8 mouse cellular contexts compared by ENCODE assay signal in genomic region chr7:30094646-30095429, GRCm38 (mm10). TPM values are rescaled to one million over a fixed set of nuclear protein-coding genes. Genes with fewer than 3 reads are reported as not detected.
A peak's percentile ranks its signal among the peaks of the same experiment; 100 is the strongest.
DNase-seq lines count a peak whose midpoint lies in the region; ATAC-seq and TF ChIP-seq lines count a peak whose summit lies in the region.

Gene Zfp260, plus strand, starts transcription at chr7:30094777.

- in situ Hi-C loops in Patski (cut with MboI; ENCODE audit: low pct_unique_long_range_greater_than_20kb): no loop called here

- H3K27me3 ChIP-seq in Patski: no peaks in the 10 kb centered on the region
- H3K27me3 ChIP-seq in hindbrain, embryonic 13.5 days: no peaks in the 10 kb centered on the region

- peaks cover 23% of the 10 kb centered on the region for H3K36me3 ChIP-seq in hindbrain, embryonic 13.5 days

- peak; percentile 63 for ATAC-seq in Patski
- peak; percentile 75 for ATAC-seq in hindbrain, embryonic 13.5 days (ENCODE audit: low FRiP score)

- peak within 1 kb of the TSS; percentile 98 for H3K27ac ChIP-seq in hindbrain, embryonic 13.5 days

- H3K4me1 ChIP-seq in hindbrain, embryonic 13.5 days (replicated peaks): peaks cover 30% of the 10 kb centered on the region

- H3K9ac ChIP-seq in hindbrain, embryonic 13.5 days: peak within 1 kb of the TSS; percentile 83

- peak within 1 kb of the TSS; percentile 61 for H3K4me2 ChIP-seq in hindbrain, embryonic 13.5 days

- WGBS in hindbrain, embryonic 13.5 days: 1% methylated on average over 26 of the region's 26 CpGs

- POLR2A ChIA-PET in Patski (lab: Charles Lee): interaction anchor here (0.7 to 1.6 kb wide), 4 partner anchors 27 to 74 kb away, joined by 3 to 4 read pairs (median 3); no protein-coding TSS in a partner anchor

- TF ChIP-seq CTCF in Patski (IDR thresholded peaks at IDR 0.05): peak; percentile 23

- no peaks in the 10 kb centered on the region for H3K9me3 ChIP-seq in hindbrain, embryonic 13.5 days

- CTCF ChIA-PET in Patski (lab: Charles Lee): interaction anchor here (0.9 to 2.1 kb wide), 4 partner anchors 9 to 114 kb away, joined by 3 to 5 read pairs (median 4); no protein-coding TSS in a partner anchor

- H3K4me3 ChIP-seq in hindbrain, embryonic 13.5 days: peak within 1 kb of the TSS; percentile 64

- DNase-seq in Patski (ENCODE audit: low read depth, low spot score): peak; percentile 90
- peak; percentile 92 to 94 for DNase-seq in cerebellum, postnatal 14 days
- peak; percentile 83 for DNase-seq in frontal cortex, postnatal 14 days (ENCODE audit: low spot score in 2 of 2)
- peak; percentile 80 to 88 for DNase-seq in layer of hippocampus, postnatal 25 days (ENCODE audit: extremely low spot score in 1 of 2, low spot score in 1 of 2)
- DNase-seq in lung, postnatal 25 days (ENCODE audit: low spot score): peak; percentile 94
- peak; percentile 99 for DNase-seq in retina, embryonic 14.5 days (ENCODE audit: low spot score)
- DNase-seq in thymus, postnatal 4 days: peak; percentile 95

RNA-seq across cellular contexts. Expression of gene Zfp260, which starts in this region (rescaled TPM):
- polyA plus RNA-seq in Patski (2021): 55.7 TPM
- 95.2 and 108 TPM in 2 replicates for polyA plus RNA-seq in hindbrain, embryonic 13.5 days (2015; fragmentation: Nextera tagmentation; extraction: Ambion mirVana)
- 10 to 100 TPM; 64.8 to 89.9 TPM for total RNA-seq in layer of hippocampus, postnatal 25 days (2021)

Comparison
In these comparisons a context has a peak if more than half of its experiments do, and no peak if none do; other contexts are left out.
1. Peak in every context shown above with its lines: DNase-seq, ATAC-seq, H3K4me3 ChIP-seq and H3K27ac ChIP-seq.